Mouse (Mus musculus) midbrain, embryonic 15.5 days (tissue): ENCODE measurements around the gene Gstp1. TPM values are rescaled to one million over a fixed set of nuclear protein-coding genes. Genes with fewer than 3 reads are reported as not detected.

Experiments
- ATAC-seq: fragments of 200-750 bp; cut with Nextera tagmentation; replicated peaks from 2 replicates; pipeline ENCODE4 v1.8.0; 2017; ENCODE audit warnings: moderate TSS enrichment
- H3K27ac ChIP-seq: fragments of 300-500 bp; sonication (generic); 2 replicates; pipeline ENCODE4 v1.5.1; 2015; ENCODE audit warnings: mild to moderate bottlenecking, inconsistent platforms
- H3K27me3 ChIP-seq: fragments of 300-500 bp; sonication (generic); replicated peaks from 2 replicates; pipeline ENCODE4 v1.6.1; 2015; ENCODE audit warnings: inconsistent platforms
- H3K36me3 ChIP-seq: fragments of 300-500 bp; sonication (generic); replicated peaks from 2 replicates; pipeline ENCODE4 v1.6.1; 2015; ENCODE audit warnings: inconsistent platforms
- H3K4me1 ChIP-seq: fragments of 300-500 bp; sonication (generic); 2 replicates; pipeline ENCODE4 v1.6.1; 2015; ENCODE audit warnings: inconsistent platforms
- H3K4me2 ChIP-seq: fragments of 300-500 bp; sonication (generic); 2 replicates; pipeline ENCODE4 v1.6.1; 2015; ENCODE audit warnings: inconsistent platforms, mild to moderate bottlenecking, moderate library complexity
- H3K4me3 ChIP-seq: fragments of 300-500 bp; sonication (generic); 2 replicates; pipeline ENCODE4 v1.5.1; 2015; ENCODE audit warnings: mild to moderate bottlenecking, inconsistent platforms
- H3K9ac ChIP-seq: fragments of 300-500 bp; sonication (generic); 2 replicates; pipeline ENCODE4 v1.6.1; 2015; ENCODE audit warnings: mild to moderate bottlenecking, inconsistent platforms
- H3K9me3 ChIP-seq: fragments of 300-500 bp; sonication (generic); 2 replicates; pipeline ENCODE4 v1.6.1; 2016; ENCODE audit warnings: inconsistent platforms
- WGBS: fragments of 180-500 bp; shearing (Covaris S2); methylation state at CpG from one replicate; pipeline ENCODE4 v1.1.7; 2015; ENCODE audit warnings: mixed read lengths; 5-methylcytosine and 5-hydroxymethylcytosine counted together
- polyA plus RNA-seq: library from polyadenylated mRNA; unstranded; fragments of >200 nt; fragmentation: Nextera tagmentation; extraction: Ambion mirVana; gene quantifications from 2 replicates; pipeline ENCODE4 v1.2.1, GENCODE M21; 2015

The Gstp1 gene
- polyA plus RNA-seq, 1 experiment from 2014 or later = 513 TPM

- H3K4me3 ChIP-seq = no peak within 1 kb of the TSS
- peaks cover 15% of the 10 kb centered on the region; the same call in 1 of the 2 replicates for H3K36me3 ChIP-seq
- H3K4me2 ChIP-seq = no peak within 1 kb of the TSS
- H3K27me3 ChIP-seq = no peaks in the 10 kb centered on the region
- H3K9ac ChIP-seq = no peak within 1 kb of the TSS
- 94% methylated on average over 1 of the region's 1 CpGs for WGBS
- no peaks in the 10 kb centered on the region for H3K9me3 ChIP-seq
- H3K27ac ChIP-seq = no peak within 1 kb of the TSS
- ATAC-seq = no peak
- H3K4me1 ChIP-seq = peaks cover 20% of the 10 kb centered on the region
Observed at GRCm38 (mm10) chr19:4003112-4003511, 34.7 kb downstream of the Gstp1 start, which contains the start of gene Doc2g. Gene Doc2g (plus strand): TSS chr19:4003313.

- 93% methylated on average over 5 of the region's 5 CpGs for WGBS
- no peak overlapping the region for H3K9ac ChIP-seq
- H3K4me3 ChIP-seq = no peak overlapping the region
- H3K4me2 ChIP-seq = peak overlapping the region; percentile 69; the same call in 1 of the 2 replicates
- peaks cover 20% of the 10 kb centered on the region for H3K4me1 ChIP-seq
- no peak for ATAC-seq
- H3K27ac ChIP-seq = no peak overlapping the region
- H3K36me3 ChIP-seq = 0 out of 2 replicates have a peak, but pooled peaks cover 4% of the 10 kb centered on the region
- H3K9me3 ChIP-seq = no peaks in the 10 kb centered on the region
- no peaks in the 10 kb centered on the region for H3K27me3 ChIP-seq
Observed at GRCm38 (mm10) chr19:4001752-4002151, 36.0 kb downstream of the Gstp1 start.

DNA sequence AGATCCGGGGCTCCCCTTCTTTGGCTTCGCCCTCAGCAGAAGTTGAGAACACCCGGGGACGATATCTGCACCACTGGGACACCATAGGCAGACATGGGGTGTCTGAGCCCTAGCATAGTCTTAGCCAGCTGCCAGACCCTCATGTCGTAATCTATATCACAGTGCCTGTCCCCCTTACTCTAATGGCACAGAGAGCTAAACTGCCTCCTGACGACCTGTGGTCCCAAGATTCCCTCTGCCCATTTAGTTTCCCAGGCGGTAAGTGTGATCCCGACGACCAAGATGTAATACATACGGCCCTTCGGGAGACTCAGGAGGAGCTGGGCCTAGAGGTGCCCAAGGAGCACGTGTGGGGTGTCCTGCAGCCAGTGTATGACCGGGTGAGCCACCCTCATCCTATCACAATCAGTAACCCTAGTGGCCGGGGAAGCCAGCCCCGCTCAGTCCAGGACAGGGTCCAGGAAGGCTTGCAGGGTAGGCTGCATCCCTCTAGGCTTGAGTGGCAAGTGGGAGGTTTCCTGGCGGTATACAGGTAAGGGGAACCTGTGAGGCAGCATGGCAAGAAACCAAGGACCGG, 36.7 kb downstream of the Gstp1 start:
- peak; percentile 40 for ATAC-seq
- 18% methylated on average over 17 of the region's 17 CpGs for WGBS
- peak overlapping the region; percentile 95 for H3K27ac ChIP-seq

DNA sequence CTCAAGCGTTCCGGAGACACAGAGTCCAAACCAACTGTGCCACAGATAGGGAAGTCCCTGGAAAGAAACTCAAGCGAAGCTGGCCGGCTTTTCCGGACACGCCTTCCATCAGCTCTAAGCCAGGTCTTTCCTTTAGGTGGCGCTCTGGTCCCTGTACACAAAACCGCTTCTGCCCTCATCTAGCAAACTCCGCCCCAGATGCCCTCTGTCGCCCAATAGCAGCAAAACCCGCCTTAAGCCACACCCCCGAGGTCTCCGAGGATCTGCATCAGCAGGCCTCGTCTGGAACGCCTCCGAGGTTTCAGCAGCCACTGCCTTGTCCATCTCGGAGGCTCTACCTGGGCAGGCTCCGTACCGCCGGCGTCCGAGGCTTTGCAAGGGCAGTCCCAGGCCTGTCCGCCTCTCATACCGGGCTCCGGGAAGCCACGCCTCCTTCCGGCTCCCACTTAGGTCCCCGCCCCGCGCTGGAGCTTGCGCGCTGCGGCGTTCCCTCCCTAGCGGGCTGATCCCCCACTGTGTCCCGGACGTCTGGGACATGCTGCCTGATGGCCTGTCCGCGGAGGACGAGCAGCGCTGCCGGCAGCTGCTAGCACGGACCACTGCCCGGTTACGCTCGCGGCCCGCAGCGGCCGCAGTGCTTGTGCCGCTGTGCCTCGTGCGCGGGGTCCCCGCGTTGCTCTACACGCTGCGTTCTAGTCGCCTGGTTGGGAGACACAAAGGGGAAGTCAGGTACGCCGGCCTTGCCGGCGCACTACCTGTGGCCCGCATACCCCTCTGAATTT, 37.5 kb downstream of the Gstp1 start, which contains the start of the genes Nudt8 and Gm49405:
TSS of gene Nudt8 (plus strand) at position 462 of the 782 bp plus-strand sequence.
TSS of gene Gm49405 (plus strand) at position 508 of the 782 bp plus-strand sequence.
- Histone ChIP-seq H3K4me3 (peak within 1 kb of the TSS; percentile 53), H3K36me3 (no peaks in the 10 kb centered on the region), H3K27me3 (no peaks in the 10 kb centered on the region), H3K4me2 (peak within 1 kb of the TSS; percentile 69), H3K9me3 (no peaks in the 10 kb centered on the region), H3K27ac (peak within 1 kb of the TSS; percentile 95), H3K9ac (peak within 1 kb of the TSS; percentile 70), H3K4me1 (peaks cover 20% of the 10 kb centered on the region)
- peak; percentile 91 for ATAC-seq
- WGBS = under 1% methylated on average over 64 of the region's 64 CpGs

More for the DNA sequence above, 36.7 kb downstream of the Gstp1 start:
- peak overlapping the region; percentile 70 for H3K9ac ChIP-seq
- H3K9me3 ChIP-seq = no peaks in the 10 kb centered on the region
- H3K4me1 ChIP-seq = peaks cover 20% of the 10 kb centered on the region
- peak overlapping the region; percentile 69 for H3K4me2 ChIP-seq
- H3K4me3 ChIP-seq = peak overlapping the region; percentile 53
- H3K36me3 ChIP-seq = no peaks in the 10 kb centered on the region
- H3K27me3 ChIP-seq = no peaks in the 10 kb centered on the region

GRCm38 (mm10) chr19:3999121-3999730, 38.6 kb downstream of the Gstp1 start:
- Histone ChIP-seq H3K9me3 (no peaks in the 10 kb centered on the region), H3K27ac (no peak overlapping the region), H3K4me3 (peak overlapping the region; percentile 53; the same call in 1 of the 2 replicates), H3K27me3 (no peaks in the 10 kb centered on the region), H3K4me1 (peaks cover 20% of the 10 kb centered on the region), H3K36me3 (no peaks in the 10 kb centered on the region), H3K4me2 (peak overlapping the region; percentile 69), H3K9ac (no peak overlapping the region)
- WGBS = 86% methylated on average over 9 of the region's 9 CpGs
- ATAC-seq = no peak

DNA sequence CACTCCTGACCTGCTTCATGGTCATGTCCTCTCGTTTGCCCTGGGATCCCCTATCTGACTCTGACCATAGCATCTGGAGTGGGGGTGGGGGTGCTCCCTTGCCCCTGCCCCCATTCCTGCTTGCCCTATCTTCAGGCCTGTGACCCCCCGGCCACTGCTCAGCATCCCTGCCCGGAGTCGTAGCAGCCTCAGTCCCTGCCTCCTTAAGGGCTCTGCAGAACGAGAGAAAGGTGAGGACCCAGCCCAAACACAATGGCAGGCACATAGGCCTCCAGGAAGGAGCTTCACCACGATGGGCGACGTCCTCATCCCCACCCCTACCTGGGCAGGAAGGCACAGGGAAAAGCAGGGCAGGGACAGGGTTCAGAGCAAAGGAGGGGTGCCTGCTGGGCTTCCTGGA, 39.5 kb downstream of the Gstp1 start:
- 77% methylated on average over 8 of the region's 8 CpGs for WGBS
- Histone ChIP-seq H3K9me3 (no peaks in the 10 kb centered on the region), H3K9ac (no peak overlapping the region), H3K4me1 (peaks cover 20% of the 10 kb centered on the region), H3K27me3 (no peaks in the 10 kb centered on the region), H3K27ac (no peak overlapping the region), H3K4me3 (no peak overlapping the region), H3K4me2 (no peak overlapping the region), H3K36me3 (no peaks in the 10 kb centered on the region)
- ATAC-seq = no peak

DNA sequence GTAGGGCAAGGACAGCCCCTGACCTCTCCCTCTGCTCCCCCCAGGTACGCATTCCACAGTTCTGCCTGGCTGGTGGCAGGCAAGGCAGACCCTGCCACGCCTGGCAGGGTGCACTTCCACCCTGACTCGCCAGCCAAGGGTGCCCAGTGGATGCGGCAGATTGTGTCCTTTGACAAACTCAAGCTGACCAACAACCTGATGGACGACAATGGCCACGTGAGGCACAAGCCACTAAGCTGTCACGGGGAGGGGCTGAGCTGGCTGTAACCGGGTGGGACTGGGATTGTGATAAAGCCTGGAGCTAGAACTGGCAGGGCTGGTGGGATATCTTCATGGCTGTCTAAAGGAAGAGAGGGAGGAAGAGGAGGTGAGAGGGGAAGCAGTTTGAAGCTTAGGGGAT, 40.6 kb downstream of the Gstp1 start:
- H3K4me3 ChIP-seq = no peak overlapping the region
- H3K27me3 ChIP-seq = peaks cover 2% of the 10 kb centered on the region; the same call in 1 of the 2 replicates
- H3K9me3 ChIP-seq = no peaks in the 10 kb centered on the region
- 65% methylated on average over 8 of the region's 8 CpGs for WGBS
- H3K4me1 ChIP-seq = peaks cover 20% of the 10 kb centered on the region
- H3K27ac ChIP-seq = no peak overlapping the region
- no peak overlapping the region for H3K4me2 ChIP-seq
- H3K9ac ChIP-seq = no peak overlapping the region
- no peaks in the 10 kb centered on the region for H3K36me3 ChIP-seq
- no peak for ATAC-seq

- no peaks in the 10 kb centered on the region for H3K36me3 ChIP-seq
- H3K4me1 ChIP-seq = peaks cover 18% of the 10 kb centered on the region
- 75% methylated on average over 8 of the region's 8 CpGs for WGBS
- H3K4me2 ChIP-seq = no peak overlapping the region
- H3K27me3 ChIP-seq = peaks cover 2% of the 10 kb centered on the region; the same call in 1 of the 2 replicates
- no peak overlapping the region for H3K27ac ChIP-seq
- no peak overlapping the region for H3K9ac ChIP-seq
- no peak overlapping the region for H3K4me3 ChIP-seq
- no peaks in the 10 kb centered on the region for H3K9me3 ChIP-seq
- ATAC-seq = no peak
Observed at GRCm38 (mm10) chr19:3996747-3997146, 41.0 kb downstream of the Gstp1 start.

DNA sequence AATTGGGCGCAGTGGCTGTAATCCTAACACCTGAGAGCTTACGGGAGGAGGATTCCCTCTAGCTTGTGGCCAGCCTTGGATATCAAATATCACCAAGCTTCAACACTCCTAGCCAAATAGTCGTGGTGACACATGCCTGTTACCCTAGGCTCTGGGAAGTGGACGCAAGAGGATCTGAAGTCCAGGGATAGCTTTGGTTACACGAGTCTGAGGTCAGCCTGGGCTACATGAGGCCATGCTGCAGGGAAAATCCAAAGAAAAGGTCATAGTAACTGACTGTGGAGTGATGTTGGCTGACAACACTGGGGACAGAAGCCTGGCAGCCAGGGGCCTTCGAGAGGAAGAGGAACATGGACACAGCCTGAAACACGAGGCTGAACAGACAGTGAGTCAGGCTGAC, 41.7 kb downstream of the Gstp1 start:
- no peak overlapping the region for H3K4me3 ChIP-seq
- no peak overlapping the region for H3K9ac ChIP-seq
- no peak overlapping the region for H3K27ac ChIP-seq
- 78% methylated on average over 7 of the region's 7 CpGs for WGBS
- H3K4me1 ChIP-seq = peaks cover 12% of the 10 kb centered on the region
- H3K27me3 ChIP-seq = peaks cover 2% of the 10 kb centered on the region; the same call in 1 of the 2 replicates
- no peak overlapping the region for H3K4me2 ChIP-seq
- no peaks in the 10 kb centered on the region for H3K36me3 ChIP-seq
- ATAC-seq = no peak
- H3K9me3 ChIP-seq = no peaks in the 10 kb centered on the region

- ATAC-seq = no peak
- Histone ChIP-seq H3K9me3 (no peaks in the 10 kb centered on the region), H3K4me1 (peaks cover 8% of the 10 kb centered on the region), H3K9ac (no peak overlapping the region), H3K27me3 (peaks cover 2% of the 10 kb centered on the region; the same call in 1 of the 2 replicates), H3K27ac (no peak overlapping the region), H3K4me3 (no peak overlapping the region), H3K36me3 (no peaks in the 10 kb centered on the region), H3K4me2 (no peak overlapping the region)
- 84% methylated on average over 3 of the region's 3 CpGs for WGBS
Observed at GRCm38 (mm10) chr19:3995505-3995904, 42.3 kb downstream of the Gstp1 start.

- H3K27ac ChIP-seq = no peak overlapping the region
Observed at GRCm38 (mm10) chr19:3994932-3995331, 42.9 kb downstream of the Gstp1 start.

GRCm38 (mm10) chr19:3992416-3992815, 45.4 kb downstream of the Gstp1 start, which contains the start of gene Tbx10:
Gene Tbx10 (plus strand): TSS chr19:3992752.
- Histone ChIP-seq H3K4me1 (no peaks in the 10 kb centered on the region), H3K4me2 (no peak within 1 kb of the TSS), H3K27ac (no peak within 1 kb of the TSS), H3K9ac (no peak within 1 kb of the TSS), H3K9me3 (no peaks in the 10 kb centered on the region), H3K36me3 (no peaks in the 10 kb centered on the region), H3K27me3 (peaks cover 2% of the 10 kb centered on the region; the same call in 1 of the 2 replicates), H3K4me3 (no peak within 1 kb of the TSS)
- WGBS = 52% methylated on average over 5 of the region's 5 CpGs
- no peak for ATAC-seq

More at GRCm38 (mm10) chr19:3994932-3995331, 42.9 kb downstream of the Gstp1 start:
- H3K36me3 ChIP-seq = no peaks in the 10 kb centered on the region
- no peak overlapping the region for H3K4me3 ChIP-seq
- H3K4me1 ChIP-seq = peaks cover 8% of the 10 kb centered on the region
- ATAC-seq = no peak
- H3K4me2 ChIP-seq = no peak overlapping the region
- no peaks in the 10 kb centered on the region for H3K9me3 ChIP-seq
- peaks cover 2% of the 10 kb centered on the region; the same call in 1 of the 2 replicates for H3K27me3 ChIP-seq
- H3K9ac ChIP-seq = no peak overlapping the region
- WGBS = 74% methylated on average over 6 of the region's 6 CpGs
